Mouse (Mus musculus): ENCODE data around the gene Acss3. TPM values are rescaled to one million over a fixed set of nuclear protein-coding genes. Genes with fewer than 3 reads are reported as not detected.

Acss3 gene
- total RNA-seq, 2 experiments from 2014 or later = 4.8 to 5.2 TPM

Other genes with a start within 250 kb of the Acss3 start
- 1 to 10 TPM; 3.0 to 3.1 TPM for gene Lin7a, start 148.0 kb upstream of the Acss3 start, total RNA-seq (2021)

Data from gastrocnemius, postnatal 4 days (tissue).